Mouse (Mus musculus): ENCODE measurements around the gene Lrp1. TPM values are rescaled to one million over a fixed set of nuclear protein-coding genes. Genes with fewer than 3 reads are reported as not detected.

The Lrp1 gene
- total and polyA plus RNA-seq, 3 experiments, result 3.1 to 51.2 (median 11.8) TPM

DNA sequence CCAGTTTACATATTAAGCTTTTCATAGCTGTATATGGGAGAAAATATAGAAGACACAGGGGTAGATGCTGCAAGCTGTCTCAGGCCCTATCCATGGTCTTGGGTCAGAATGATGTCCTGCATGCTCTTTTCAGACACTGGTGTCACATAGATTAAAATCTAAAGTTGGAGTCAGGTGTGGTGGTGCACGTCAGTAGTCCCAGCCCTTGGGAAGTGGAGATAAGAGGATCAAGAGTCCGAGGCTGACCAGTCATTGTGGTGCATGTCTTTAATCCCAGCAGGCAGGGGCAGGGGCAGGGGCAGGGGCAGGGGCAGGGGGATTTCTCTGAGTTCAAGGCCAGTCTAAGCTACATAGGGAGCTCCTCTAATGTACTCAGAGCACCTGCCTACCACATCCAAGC, 24.8 kb upstream of the Lrp1 start:
- DNase-seq (ENCODE audit: extremely low read depth), result no peak
- H3K9me3 ChIP-seq (replicated peaks; ENCODE audit: low read length), result no peaks in the 10 kb centered on the region
- no peak for TF ChIP-seq RAD21 (IDR thresholded peaks at IDR 0.05; ENCODE audit: low read depth, low read length)
- no peak for TF ChIP-seq RCOR1 (conservative IDR thresholded peaks at IDR 0.05; ENCODE audit: low read depth, low read length)
- TF ChIP-seq ZC3H11A (IDR thresholded peaks at IDR 0.05; ENCODE audit: low read depth, low read length), result no peak
- TF ChIP-seq MYC (IDR thresholded peaks at IDR 0.05; ENCODE audit: low read depth, low read length), result no peak
- no peak for TF ChIP-seq GABPA (IDR thresholded peaks at IDR 0.05; ENCODE audit: insufficient replicate concordance, low read depth, low read length)
- TF ChIP-seq KAT2A (IDR thresholded peaks at IDR 0.05; ENCODE audit: insufficient replicate concordance, low read length), result no peak
- no peak for TF ChIP-seq TCF12 (IDR thresholded peaks at IDR 0.05; ENCODE audit: low read depth, low read length)
- TF ChIP-seq SMC3 (IDR thresholded peaks at IDR 0.05; ENCODE audit: low read depth, low read length), result no peak
- TF ChIP-seq IRF4 (IDR thresholded peaks at IDR 0.05; ENCODE audit: low read depth, low read length), result no peak
- TF ChIP-seq NRF1 (IDR thresholded peaks at IDR 0.05; ENCODE audit: low read depth, low read length), result no peak
- TF ChIP-seq EP300 (IDR thresholded peaks at IDR 0.05; ENCODE audit: low read length), result no peak
- no peak for TF ChIP-seq E2F4 (IDR thresholded peaks at IDR 0.05; ENCODE audit: insufficient replicate concordance, low read depth, low read length)
- no peak for TF ChIP-seq CHD2 (IDR thresholded peaks at IDR 0.05; ENCODE audit: low read length)
- no peak for TF ChIP-seq UBTF (IDR thresholded peaks at IDR 0.05; ENCODE audit: low read depth, low read length)
- TF ChIP-seq ZMIZ1 (IDR thresholded peaks at IDR 0.05; ENCODE audit: low read depth, low read length), result no peak
- no peak for TF ChIP-seq CTCF (conservative IDR thresholded peaks at IDR 0.05 in 1 of 2, IDR thresholded peaks at IDR 0.05 in 1 of 2; ENCODE audit: low read depth in 2 of 2, low read length in 2 of 2)
- TF ChIP-seq JUN (IDR thresholded peaks at IDR 0.05; ENCODE audit: insufficient read depth, low read depth, low read length), result no peak
- no peak overlapping the region for H3K27ac ChIP-seq (ENCODE audit: insufficient read depth, low read depth)
- no peak overlapping the region for H3K4me3 ChIP-seq (replicated peaks in 1 of 3; ENCODE audit: low read depth in 2 of 3, low read length in 2 of 3, poor library complexity in 1 of 3)
- dilution Hi-C loops (cut with MboI; ENCODE audit: extremely low pct_ligation_motif_present, extremely low pct_unique_long_range_greater_than_20kb, low sequenced_read_pairs), result no loop called here
- H3K36me3 ChIP-seq (replicated peaks in 1 of 2; ENCODE audit: control insufficient read depth in 1 of 2, insufficient read depth in 1 of 2, low read length in 1 of 2), result peaks cover 35 to 56% of the 10 kb centered on the region in 2 experiments
- peaks cover 16% of the 10 kb centered on the region for H3K79me2 ChIP-seq (replicated peaks; ENCODE audit: control insufficient read depth, extremely low read depth, insufficient read depth, poor library complexity, severe bottlenecking)
- no peaks in the 10 kb centered on the region for H3K27me3 ChIP-seq (replicated peaks)
- peaks cover 10 to 40% of the 10 kb centered on the region in 2 experiments for H3K4me1 ChIP-seq (ENCODE audit: control insufficient read depth in 1 of 2, insufficient read depth in 2 of 2)
- no peak overlapping the region for H3K4me2 ChIP-seq (ENCODE audit: insufficient read depth, low read depth, poor library complexity, severe bottlenecking)
- no peak overlapping the region for H3K9ac ChIP-seq (ENCODE audit: insufficient read depth, low read depth)
- in situ Hi-C loops (cut with MboI; ENCODE audit: low pct_ligation_motif_present, low pct_unique_long_range_greater_than_20kb, low sequenced_read_pairs), result no loop called here

DNA sequence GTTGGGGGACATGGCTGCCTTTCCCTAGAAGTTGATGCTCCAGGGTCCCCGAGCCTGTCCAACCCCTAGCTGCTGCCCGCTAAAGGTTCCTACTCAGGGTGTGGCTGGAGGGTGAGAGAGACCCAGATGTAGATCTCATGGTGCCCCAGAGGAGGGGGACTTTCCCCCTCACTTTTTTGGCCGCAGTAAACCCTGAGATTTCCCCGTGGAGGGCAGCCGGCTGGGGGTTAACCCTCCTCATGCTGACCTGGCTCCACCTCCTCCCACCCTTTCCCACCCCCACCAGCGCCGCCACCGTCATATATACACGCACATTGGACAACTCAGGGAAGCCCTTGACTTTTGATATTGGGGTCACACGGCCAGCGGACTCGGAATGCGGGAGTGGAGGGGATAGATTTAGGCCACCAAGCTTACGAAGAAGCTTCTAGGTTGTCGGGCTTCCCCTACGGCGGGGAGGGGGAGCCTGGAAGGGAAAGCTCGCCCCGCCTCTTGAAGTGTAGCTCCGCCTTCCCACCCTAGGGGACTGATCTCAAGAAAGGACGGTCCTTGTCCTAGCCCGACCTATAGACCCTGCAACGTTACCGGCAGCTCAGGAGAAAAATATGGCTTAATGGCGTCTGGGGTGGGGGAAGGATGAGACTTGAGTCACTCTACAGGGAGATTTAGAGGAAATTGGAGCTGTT, 22.7 kb upstream of the Lrp1 start:
- in situ Hi-C loops (cut with MboI; ENCODE audit: low pct_ligation_motif_present, low pct_unique_long_range_greater_than_20kb, low sequenced_read_pairs) (no loop called here), dilution Hi-C loops (cut with MboI; ENCODE audit: extremely low pct_ligation_motif_present, extremely low pct_unique_long_range_greater_than_20kb, low sequenced_read_pairs) (no loop called here)
- H3K9ac ChIP-seq (ENCODE audit: insufficient read depth, low read depth), result peak overlapping the region; percentile 91
- H3K4me1 ChIP-seq (ENCODE audit: control insufficient read depth in 1 of 2, insufficient read depth in 2 of 2), result peaks cover 10 to 37% of the 10 kb centered on the region in 2 experiments
- peak overlapping the region; percentile 84 for H3K27ac ChIP-seq (ENCODE audit: insufficient read depth, low read depth)
- H3K36me3 ChIP-seq (replicated peaks in 1 of 2; ENCODE audit: control insufficient read depth in 1 of 2, insufficient read depth in 1 of 2, low read length in 1 of 2), result peaks cover 23 to 36% of the 10 kb centered on the region in 2 experiments
- peak overlapping the region; percentile 60 to 86 (median 76) for H3K4me3 ChIP-seq (replicated peaks in 1 of 3; ENCODE audit: low read depth in 2 of 3, low read length in 2 of 3, poor library complexity in 1 of 3)
- peak overlapping the region; percentile 97 for H3K4me2 ChIP-seq (ENCODE audit: insufficient read depth, low read depth, poor library complexity, severe bottlenecking)
- H3K79me2 ChIP-seq (replicated peaks; ENCODE audit: control insufficient read depth, extremely low read depth, insufficient read depth, poor library complexity, severe bottlenecking), result peaks cover 16% of the 10 kb centered on the region
- no peaks in the 10 kb centered on the region for H3K9me3 ChIP-seq (replicated peaks; ENCODE audit: low read length)
- H3K27me3 ChIP-seq (replicated peaks), result no peaks in the 10 kb centered on the region
- DNase-seq (ENCODE audit: extremely low read depth), result peak; percentile 86
- TF ChIP-seq ELF1 (IDR thresholded peaks at IDR 0.05; ENCODE audit: low read depth, low read length) (0 out of 2 replicates have a peak, but pooled peaks have one; percentile 18), TCF12 (IDR thresholded peaks at IDR 0.05; ENCODE audit: low read depth, low read length) (peak; percentile 56), HCFC1 (IDR thresholded peaks at IDR 0.05; ENCODE audit: low read depth, low read length) (no peak), POLR2A (IDR thresholded peaks at IDR 0.05; ENCODE audit: low read depth, low read length) (peak; percentile 40; the same call in 1 of the 2 replicates), KAT2A (IDR thresholded peaks at IDR 0.05; ENCODE audit: insufficient replicate concordance, low read length) (no peak), CHD1 (IDR thresholded peaks at IDR 0.05; ENCODE audit: low read depth, low read length) (no peak), RAD21 (IDR thresholded peaks at IDR 0.05; ENCODE audit: low read depth, low read length) (no peak), JUND (conservative IDR thresholded peaks at IDR 0.05; ENCODE audit: low read depth, low read length) (no peak), MAZ (IDR thresholded peaks at IDR 0.05; ENCODE audit: low read depth, low read length) (peak; percentile 85), MEF2A (IDR thresholded peaks at IDR 0.05; ENCODE audit: borderline replicate concordance, low read depth, low read length) (peak; percentile 24), SIN3A (IDR thresholded peaks at IDR 0.05; ENCODE audit: low read length) (peak; percentile 40; the same call in 1 of the 2 replicates), ZMIZ1 (IDR thresholded peaks at IDR 0.05; ENCODE audit: low read depth, low read length) (0 out of 2 replicates have a peak, but pooled peaks have one; percentile 31), CTCF (conservative IDR thresholded peaks at IDR 0.05 in 1 of 2, IDR thresholded peaks at IDR 0.05 in 1 of 2; ENCODE audit: low read depth in 2 of 2, low read length in 2 of 2) (peak in 1 of 2 experiments; percentile 4; a peak in 1 of 4 replicates), SMC3 (IDR thresholded peaks at IDR 0.05; ENCODE audit: low read depth, low read length) (no peak), ZKSCAN1 (IDR thresholded peaks at IDR 0.05; ENCODE audit: borderline replicate concordance, low read depth, low read length) (no peak), IRF4 (IDR thresholded peaks at IDR 0.05; ENCODE audit: low read depth, low read length) (peak; percentile 27; the same call in 1 of the 2 replicates), PAX5 (IDR thresholded peaks at IDR 0.05; ENCODE audit: low read length) (no peak), MXI1 (IDR thresholded peaks at IDR 0.05; ENCODE audit: low read depth, low read length) (peak; percentile 32), ETS1 (conservative IDR thresholded peaks at IDR 0.05; ENCODE audit: low read depth, low read length) (peak; percentile 74), EP300 (IDR thresholded peaks at IDR 0.05; ENCODE audit: low read length) (no peak), MAX (IDR thresholded peaks at IDR 0.05; ENCODE audit: low read length) (no peak), RCOR1 (conservative IDR thresholded peaks at IDR 0.05; ENCODE audit: low read depth, low read length) (no peak)
